Mouse (Mus musculus) hindbrain, embryonic 10.5 days (tissue): ENCODE results near the gene Ercc1. TPM values are rescaled to one million over a fixed set of nuclear protein-coding genes. Genes with fewer than 3 reads are reported as not detected.
A peak's percentile ranks its signal among the peaks of the same experiment; 100 is the strongest.

Experiments used
- DNase-seq: peaks from one replicate; pipeline ENCODE4 v3.0.0-alpha.2; 2017; ENCODE audit warnings: low spot score
- H3K27ac ChIP-seq: fragments of 300-500 bp; sonication (generic); 2 replicates; pipeline ENCODE4 v1.5.1; 2016; ENCODE audit warnings: mild to moderate bottlenecking, moderate library complexity
- H3K27me3 ChIP-seq: fragments of 300-500 bp; sonication (generic); 2 replicates; pipeline ENCODE4 v1.6.1; 2016; ENCODE audit warnings: mild to moderate bottlenecking; ENCODE audit not compliant: poor library complexity, insufficient read depth, severe bottlenecking
- H3K36me3 ChIP-seq: fragments of 300-500 bp; sonication (generic); 2 replicates; pipeline ENCODE4 v1.6.1; 2016; ENCODE audit warnings: mild to moderate bottlenecking, moderate library complexity
- H3K4me1 ChIP-seq: fragments of 300-500 bp; sonication (generic); replicated peaks from 2 replicates; pipeline ENCODE4 v1.6.1; 2016; ENCODE audit warnings: mild to moderate bottlenecking
- H3K4me3 ChIP-seq: fragments of 300-500 bp; sonication (generic); 2 replicates; pipeline ENCODE4 v1.5.1; 2016; ENCODE audit warnings: mild to moderate bottlenecking, moderate library complexity
- H3K9me3 ChIP-seq: fragments of 300-500 bp; sonication (generic); 2 replicates; pipeline ENCODE4 v1.6.1; 2016; ENCODE audit warnings: mild to moderate bottlenecking, moderate library complexity
- WGBS: fragments of 180-500 bp; shearing (Covaris S2); methylation state at CpG from one replicate; pipeline ENCODE4 v1.1.7; 2016; 5-methylcytosine and 5-hydroxymethylcytosine counted together
- polyA plus RNA-seq: library from polyadenylated mRNA; unstranded; fragments of >200 nt; fragmentation: Nextera tagmentation; extraction: Ambion mirVana; gene quantifications from 2 replicates; pipeline ENCODE4 v1.2.1, GENCODE M21; 2016

Ercc1 gene
- 106 and 128 TPM in 2 replicates for polyA plus RNA-seq

GRCm38 (mm10) chr7:19344237-19344847 lies at the start of gene Ercc1:
Gene Ercc1, plus strand, starts transcription at chr7:19344778.
- no peak for DNase-seq
- Histone ChIP-seq H3K4me1 (peaks cover 43% of the 10 kb centered on the region), H3K9me3 (no peaks in the 10 kb centered on the region), H3K4me3 (peak within 1 kb of the TSS; percentile 78), H3K27me3 (peaks cover 18% of the 10 kb centered on the region), H3K27ac (peak within 1 kb of the TSS; percentile 94), H3K36me3 (peaks cover 19% of the 10 kb centered on the region)
- WGBS: 28% methylated on average over 12 of the region's 12 CpGs

- peak; percentile 96 for DNase-seq
- Histone ChIP-seq H3K4me3 (peak overlapping the region; percentile 42), H3K27ac (peak overlapping the region; percentile 77), H3K4me1 (peaks cover 22% of the 10 kb centered on the region), H3K9me3 (no peaks in the 10 kb centered on the region), H3K27me3 (no peaks in the 10 kb centered on the region), H3K36me3 (peaks cover 11% of the 10 kb centered on the region)
- 14% methylated on average over 22 of the region's 22 CpGs for WGBS
These were observed 48.9 kb upstream of the Ercc1 start for GRCm38 (mm10) chr7:19295503-19296185.

GRCm38 (mm10) chr7:19297034-19297433 lies 47.5 kb upstream of the Ercc1 start:
- 87% methylated on average over 6 of the region's 6 CpGs for WGBS
- Histone ChIP-seq H3K4me3 (no peak overlapping the region), H3K27me3 (peaks cover 9% of the 10 kb centered on the region), H3K36me3 (peaks cover 11% of the 10 kb centered on the region), H3K9me3 (no peaks in the 10 kb centered on the region), H3K27ac (no peak overlapping the region), H3K4me1 (peaks cover 18% of the 10 kb centered on the region)
- no peak for DNase-seq

GRCm38 (mm10) chr7:19297794-19298193 lies 46.8 kb upstream of the Ercc1 start:
- Histone ChIP-seq H3K4me3 (no peak overlapping the region), H3K4me1 (peaks cover 22% of the 10 kb centered on the region), H3K36me3 (peaks cover 11% of the 10 kb centered on the region), H3K27ac (no peak overlapping the region), H3K9me3 (no peaks in the 10 kb centered on the region), H3K27me3 (peaks cover 16% of the 10 kb centered on the region)
- DNase-seq: no peak
- WGBS: 90% methylated on average over 5 of the region's 5 CpGs

GRCm38 (mm10) chr7:19299194-19299593 lies 45.4 kb upstream of the Ercc1 start:
- Histone ChIP-seq H3K27me3 (peaks cover 30% of the 10 kb centered on the region), H3K4me3 (no peak overlapping the region)

GRCm38 (mm10) chr7:19300501-19301421 lies 43.8 kb upstream of the Ercc1 start:
- peaks cover 46% of the 10 kb centered on the region for H3K27me3 ChIP-seq
- peak overlapping the region; percentile 66 for H3K27ac ChIP-seq

More at GRCm38 (mm10) chr7:19299194-19299593, 45.4 kb upstream of the Ercc1 start:
- H3K36me3 ChIP-seq: no peaks in the 10 kb centered on the region; the same call in 1 of the 2 replicates
- no peaks in the 10 kb centered on the region for H3K9me3 ChIP-seq
- H3K4me1 ChIP-seq: peaks cover 30% of the 10 kb centered on the region
- WGBS: 20% methylated on average over 3 of the region's 3 CpGs
- no peak overlapping the region for H3K27ac ChIP-seq
- peak; percentile 60 for DNase-seq

GRCm38 (mm10) chr7:19301461-19302263 lies 42.9 kb upstream of the Ercc1 start:
- peaks cover 37% of the 10 kb centered on the region for H3K4me1 ChIP-seq
- no peak overlapping the region for H3K27ac ChIP-seq
- peak overlapping the region; percentile 51 for H3K4me3 ChIP-seq
- peak; percentile 16 for DNase-seq
- 12% methylated on average over 16 of the region's 16 CpGs for WGBS
- H3K36me3 ChIP-seq: no peaks in the 10 kb centered on the region
- H3K27me3 ChIP-seq: peaks cover 55% of the 10 kb centered on the region
- no peaks in the 10 kb centered on the region for H3K9me3 ChIP-seq

More at GRCm38 (mm10) chr7:19300501-19301421, 43.8 kb upstream of the Ercc1 start:
- under 1% methylated on average over 29 of the region's 29 CpGs for WGBS
- peak overlapping the region; percentile 51 for H3K4me3 ChIP-seq
- H3K4me1 ChIP-seq: peaks cover 37% of the 10 kb centered on the region
- H3K9me3 ChIP-seq: no peaks in the 10 kb centered on the region
- H3K36me3 ChIP-seq: no peaks in the 10 kb centered on the region
- DNase-seq: peak; percentile 79

- WGBS: 55% methylated on average over 13 of the region's 13 CpGs
- no peak for DNase-seq
- Histone ChIP-seq H3K9me3 (no peaks in the 10 kb centered on the region), H3K27ac (no peak overlapping the region), H3K36me3 (no peaks in the 10 kb centered on the region), H3K27me3 (peaks cover 63% of the 10 kb centered on the region), H3K4me3 (peak overlapping the region; percentile 51), H3K4me1 (peaks cover 38% of the 10 kb centered on the region)
These were observed 42.1 kb upstream of the Ercc1 start for GRCm38 (mm10) chr7:19302264-19303045.

GRCm38 (mm10) chr7:19303046-19303305 lies 41.6 kb upstream of the Ercc1 start:
- H3K4me3 ChIP-seq: no peak overlapping the region
- H3K9me3 ChIP-seq: no peaks in the 10 kb centered on the region
- peaks cover 43% of the 10 kb centered on the region for H3K4me1 ChIP-seq
- DNase-seq: no peak
- H3K27me3 ChIP-seq: peaks cover 67% of the 10 kb centered on the region
- 76% methylated on average over 12 of the region's 12 CpGs for WGBS
- no peak overlapping the region for H3K27ac ChIP-seq
- H3K36me3 ChIP-seq: no peaks in the 10 kb centered on the region

- peak; percentile 88 for DNase-seq
- H3K27me3 ChIP-seq: peaks cover 67% of the 10 kb centered on the region
- H3K4me1 ChIP-seq: peaks cover 51% of the 10 kb centered on the region
- H3K36me3 ChIP-seq: no peaks in the 10 kb centered on the region
- under 1% methylated on average over 16 of the region's 16 CpGs for WGBS
- H3K4me3 ChIP-seq: peak overlapping the region; percentile 48
- no peaks in the 10 kb centered on the region for H3K9me3 ChIP-seq
- H3K27ac ChIP-seq: no peak overlapping the region
These were observed 40.8 kb upstream of the Ercc1 start for GRCm38 (mm10) chr7:19303770-19304169.

- Histone ChIP-seq H3K9me3 (no peaks in the 10 kb centered on the region), H3K27me3 (peaks cover 73% of the 10 kb centered on the region), H3K4me3 (peak overlapping the region; percentile 48), H3K4me1 (peaks cover 60% of the 10 kb centered on the region), H3K27ac (no peak overlapping the region), H3K36me3 (no peaks in the 10 kb centered on the region)
- WGBS: 2% methylated on average over 48 of the region's 48 CpGs
- DNase-seq: peak; percentile 28
These were observed 39.8 kb upstream of the Ercc1 start for GRCm38 (mm10) chr7:19304501-19305412.
